Mouse (Mus musculus): ENCODE data around the gene Pde5a.

DNA sequence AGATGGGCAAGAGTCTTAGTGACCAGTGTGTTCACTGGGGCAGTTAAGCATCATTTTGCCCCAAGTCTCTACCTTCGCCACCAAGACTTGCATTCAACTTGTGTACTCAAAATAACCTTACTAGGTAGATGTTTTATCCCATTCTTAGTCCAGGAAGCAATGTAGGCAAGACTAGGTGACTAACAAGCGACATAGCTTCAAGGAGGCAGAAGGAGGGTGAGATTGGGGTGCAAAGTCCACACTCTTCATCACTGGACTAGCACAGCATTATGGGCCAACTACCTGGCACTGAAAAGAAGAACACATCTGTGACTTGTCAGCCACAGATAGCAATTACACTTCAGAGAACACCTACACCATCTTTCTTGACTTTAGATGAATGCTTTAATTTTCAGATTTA, 148.1 kb downstream of the Pde5a start:
- TF ChIP-seq GATA1 (IDR thresholded peaks at IDR 0.05; ENCODE audit: borderline replicate concordance, low read length) (no peak), FLI1 (IDR thresholded peaks at IDR 0.05; ENCODE audit: low read length) (no peak)

Measured in megakaryocyte, embryonic 14.5 days (primary cell).